Mouse (Mus musculus) right cerebral cortex, postnatal 4 days (tissue): Measurements from ENCODE around the gene Arl8a.
A peak's percentile ranks its signal among the peaks of the same experiment; 100 is the strongest.
"Not testable (repeated sequence)": the region's sequence is repeated elsewhere in the genome, so short reads cannot be mapped to it uniquely, and the experiment has no call there.

Experiments
- DNase-seq: peaks from one replicate; pipeline ENCODE4 v3.0.0-alpha.2; 2022

Arl8a gene

GRCm38 (mm10) chr1:135146077-135146945 lies at the start of gene Arl8a:
Gene Arl8a, plus strand, starts transcription at chr1:135146824.
- peak; percentile 82 for DNase-seq

GRCm38 (mm10) chr1:135097441-135097840 lies 49.2 kb upstream of the Arl8a start:
- no peak for DNase-seq

- peak; percentile 32 for DNase-seq
Observed at GRCm38 (mm10) chr1:135098441-135098840, 48.2 kb upstream of the Arl8a start.

- DNase-seq = no peak
Observed at GRCm38 (mm10) chr1:135100400-135100799, 46.2 kb upstream of the Arl8a start.

- DNase-seq = no peak
Observed at GRCm38 (mm10) chr1:135105124-135105523, 41.5 kb upstream of the Arl8a start, which contains the start of gene Lgr6. Gene Lgr6, minus strand, starts transcription at chr1:135105276.

GRCm38 (mm10) chr1:135105951-135106350 lies 40.7 kb upstream of the Arl8a start:
- peak; percentile 76 for DNase-seq

GRCm38 (mm10) chr1:135108611-135109010 lies 38.0 kb upstream of the Arl8a start:
- no peak for DNase-seq

- DNase-seq = peak; percentile 85
Observed at GRCm38 (mm10) chr1:135110075-135110474, 36.5 kb upstream of the Arl8a start.

- not testable (repeated sequence) for DNase-seq
Observed at GRCm38 (mm10) chr1:135111271-135111670, 35.4 kb upstream of the Arl8a start.

GRCm38 (mm10) chr1:135112661-135113060 lies 34.0 kb upstream of the Arl8a start:
- peak; percentile 37 for DNase-seq

GRCm38 (mm10) chr1:135124573-135125363 lies 21.9 kb upstream of the Arl8a start:
- DNase-seq = no peak

- peak; percentile 38 for DNase-seq
Observed at GRCm38 (mm10) chr1:135125990-135126389, 20.6 kb upstream of the Arl8a start.

GRCm38 (mm10) chr1:135126443-135127027 lies 20.1 kb upstream of the Arl8a start:
- DNase-seq = no peak

GRCm38 (mm10) chr1:135128011-135128441 lies 18.6 kb upstream of the Arl8a start:
- DNase-seq = no peak

GRCm38 (mm10) chr1:135128986-135129385 lies 17.6 kb upstream of the Arl8a start:
- no peak for DNase-seq

- DNase-seq = no peak
Observed at GRCm38 (mm10) chr1:135129543-135130183, 17.0 kb upstream of the Arl8a start.

GRCm38 (mm10) chr1:135130376-135131018 lies 16.1 kb upstream of the Arl8a start:
- DNase-seq = no peak

GRCm38 (mm10) chr1:135131034-135131433 lies 15.6 kb upstream of the Arl8a start:
- no peak for DNase-seq

GRCm38 (mm10) chr1:135131560-135131959 lies 15.1 kb upstream of the Arl8a start:
- DNase-seq = no peak

- peak; percentile 61 for DNase-seq
Observed at GRCm38 (mm10) chr1:135132473-135132872, 14.2 kb upstream of the Arl8a start, which contains the start of gene Ptpn7. Gene Ptpn7, plus strand, starts transcription at chr1:135132700.

- DNase-seq = no peak
Observed at GRCm38 (mm10) chr1:135132893-135133369, 13.7 kb upstream of the Arl8a start.
